Mouse (Mus musculus): ENCODE measurements around the gene Pilrb2.

Pilrb2 gene

GRCm38 (mm10) chr5:137833500-137833899 lies 38.1 kb downstream of the Pilrb2 start:
- no peak for DNase-seq (ENCODE audit: low read depth, low spot score)

GRCm38 (mm10) chr5:137831506-137831905 lies 40.1 kb downstream of the Pilrb2 start:
- DNase-seq (ENCODE audit: low read depth, low spot score): no peak

GRCm38 (mm10) chr5:137831106-137831505 lies 40.5 kb downstream of the Pilrb2 start:
- no peak for DNase-seq (ENCODE audit: low read depth, low spot score)

GRCm38 (mm10) chr5:137830238-137830637 lies 41.4 kb downstream of the Pilrb2 start:
- DNase-seq (ENCODE audit: low read depth, low spot score): no peak

- DNase-seq (ENCODE audit: low read depth, low spot score): no peak
These were observed 42.9 kb downstream of the Pilrb2 start for GRCm38 (mm10) chr5:137828694-137829093.

GRCm38 (mm10) chr5:137826421-137826820 lies 45.2 kb downstream of the Pilrb2 start:
- DNase-seq (ENCODE audit: low read depth, low spot score): no peak

- no peak for DNase-seq (ENCODE audit: low read depth, low spot score)
These were observed 45.6 kb downstream of the Pilrb2 start for GRCm38 (mm10) chr5:137825971-137826370.

- no peak for DNase-seq (ENCODE audit: low read depth, low spot score)
These were observed 46.6 kb downstream of the Pilrb2 start for GRCm38 (mm10) chr5:137825030-137825429.

GRCm38 (mm10) chr5:137823455-137824045 lies 48.1 kb downstream of the Pilrb2 start:
- DNase-seq (ENCODE audit: low read depth, low spot score): no peak

- DNase-seq (ENCODE audit: low read depth, low spot score): no peak
These were observed 49.0 kb downstream of the Pilrb2 start for GRCm38 (mm10) chr5:137822602-137823001.

- no peak for DNase-seq (ENCODE audit: low read depth, low spot score)
These were observed 49.5 kb downstream of the Pilrb2 start for GRCm38 (mm10) chr5:137822126-137822525.

- DNase-seq (ENCODE audit: low read depth, low spot score): no peak
These were observed 54.0 kb downstream of the Pilrb2 start for GRCm38 (mm10) chr5:137817466-137818222.

All from WW6 (cell line).